Mouse (Mus musculus) MEL (cell line): Measurements from ENCODE around the gene Fam136a.

Source experiments
- CTCF ChIP-seq, 3 experiments: IDR thresholded peaks in 2 of 3; conservative IDR thresholded peaks in 1 of 3; 2 replicates each; pipeline ENCODE4 v1.5.1; 2011 to 2012; ENCODE audit warnings: low read length in 3 of 3, low read depth in 2 of 3, mild to moderate bottlenecking in 2 of 3, improper control_type of control experiment in 1 of 3, inconsistent platforms in 1 of 3, mixed read lengths in 1 of 3, moderate library complexity in 1 of 3; ENCODE audit not compliant: control insufficient read depth in 1 of 3, insufficient read depth in 1 of 3, poor library complexity in 1 of 3, severe bottlenecking in 1 of 3
- ELF1 ChIP-seq: IDR thresholded peaks from 2 replicates; pipeline ENCODE4 v1.6.1; 2014; ENCODE audit warnings: low read depth, mild to moderate bottlenecking, inconsistent platforms, low read length, improper control_type of control experiment, moderate library complexity
- EP300 ChIP-seq, 2 experiments: IDR thresholded peaks; 2 replicates each; pipeline ENCODE4 v1.6.1; 2011; ENCODE audit warnings: improper control_type of control experiment in 2 of 2, low read length in 2 of 2, low read depth in 1 of 2, mild to moderate bottlenecking in 1 of 2
- HCFC1 ChIP-seq: IDR thresholded peaks from 2 replicates; pipeline ENCODE4 v1.6.1; 2012; ENCODE audit warnings: low read depth, mild to moderate bottlenecking, inconsistent platforms, low read length, improper control_type of control experiment, moderate library complexity
- JUND ChIP-seq: IDR thresholded peaks from 2 replicates; pipeline ENCODE4 v1.6.1; 2011; ENCODE audit warnings: low read depth, mild to moderate bottlenecking, improper control_type of control experiment, low read length
- MXI1 ChIP-seq: IDR thresholded peaks from 2 replicates; pipeline ENCODE4 v1.6.1; 2011; ENCODE audit warnings: mild to moderate bottlenecking, low read depth, low read length, improper control_type of control experiment
- POLR2A ChIP-seq, 2 experiments: IDR thresholded peaks; 2 replicates each; pipeline ENCODE4 v1.6.1; 2011 to 2012; ENCODE audit warnings: low read length in 2 of 2, mild to moderate bottlenecking in 2 of 2, control low read depth in 1 of 2, improper control_type of control experiment in 1 of 2, low read depth in 1 of 2, moderate library complexity in 1 of 2; ENCODE audit not compliant: control insufficient read depth in 1 of 2, insufficient read depth in 1 of 2, poor library complexity in 1 of 2
- POLR2AphosphoS5 ChIP-seq: IDR thresholded peaks from 2 replicates; pipeline ENCODE4 v1.6.1; 2012; ENCODE audit warnings: low read depth, borderline replicate concordance, mild to moderate bottlenecking, inconsistent platforms, low read length, moderate library complexity, mixed read lengths
- UBTF ChIP-seq: IDR thresholded peaks from 2 replicates; pipeline ENCODE4 v1.6.1; 2012; ENCODE audit warnings: low read depth, mild to moderate bottlenecking, inconsistent platforms, low read length, improper control_type of control experiment, moderate library complexity, borderline replicate concordance; ENCODE audit not compliant: insufficient read depth
- ZKSCAN1 ChIP-seq: IDR thresholded peaks from 2 replicates; pipeline ENCODE4 v1.6.1; 2012; ENCODE audit warnings: low read depth, mild to moderate bottlenecking, inconsistent platforms, low read length, improper control_type of control experiment, moderate library complexity

- TF ChIP-seq ZKSCAN1 (no peak), POLR2AphosphoS5 (no peak), CTCF (IDR thresholded peaks at IDR 0.05 in 2 of 3, conservative IDR thresholded peaks at IDR 0.05 in 1 of 3; ENCODE audit: control insufficient read depth in 1 of 3, insufficient read depth in 1 of 3, low read depth in 2 of 3, low read length in 3 of 3, poor library complexity in 1 of 3, severe bottlenecking in 1 of 3) (no peak), MXI1 (no peak), UBTF (no peak), EP300 (IDR thresholded peaks at IDR 0.05; ENCODE audit: low read depth in 1 of 2, low read length in 2 of 2) (no peak), HCFC1 (no peak), ELF1 (no peak), JUND (no peak), POLR2A (IDR thresholded peaks at IDR 0.05; ENCODE audit: control insufficient read depth in 1 of 2, insufficient read depth in 1 of 2, low read depth in 1 of 2, low read length in 2 of 2, poor library complexity in 1 of 2) (no peak)
These were observed 12.9 kb downstream of the Fam136a start for GRCm38 (mm10) chr6:86378341-86378740.
